In genomic region chr14:20481211-20481610, GRCm38 (mm10) we compare ENCODE assay signal across 10 mouse cellular contexts. TPM values are rescaled to one million over a fixed set of nuclear protein-coding genes. Genes with fewer than 3 reads are reported as not detected.
DNase-seq lines count a peak whose midpoint lies in the region; ATAC-seq and TF ChIP-seq lines count a peak whose summit lies in the region.
"Had no signal": no experiment of that assay in that cellular context is flagged by ENCODE, and none has a peak within 500 bp of the region (broad histone marks: within the 10 kb centered on the region; RNA-seq: fewer than 3 reads in every experiment).

No protein-coding gene starts in this region.

- no peak for TF ChIP-seq EP300 in liver, postnatal 0 days (IDR thresholded peaks at IDR 0.05; ENCODE audit: low read depth)

- H3K36me3 ChIP-seq in liver, postnatal 0 days (replicated peaks; ENCODE audit: insufficient read depth, low read length): peaks cover 3% of the 10 kb centered on the region; the same call in 1 of the 2 replicates
- peaks cover 10% of the 10 kb centered on the region for H3K36me3 ChIP-seq in forebrain, postnatal 0 days (ENCODE audit: insufficient read depth)

- 24% methylated on average over 5 of the region's 5 CpGs for WGBS in liver, postnatal 0 days (ENCODE audit: insufficient replicate concordance)
- 19% methylated on average over 5 of the region's 5 CpGs for WGBS in forebrain, postnatal 0 days

- peaks cover 19% of the 10 kb centered on the region for H3K4me1 ChIP-seq in liver, postnatal 0 days (ENCODE audit: insufficient read depth)
- H3K4me1 ChIP-seq in forebrain, postnatal 0 days (ENCODE audit: insufficient read depth): no peaks in the 10 kb centered on the region

- H3K27ac ChIP-seq in liver, postnatal 0 days (ENCODE audit: low read depth): no peak overlapping the region
- H3K27ac ChIP-seq in forebrain, postnatal 0 days (ENCODE audit: low read depth, low read length): no peak overlapping the region
- H3K27ac ChIP-seq: heart, embryonic 13.5 days had no signal

- no peak for TF ChIP-seq CTCF in liver, postnatal 0 days (IDR thresholded peaks at IDR 0.05; ENCODE audit: low read depth)
- TF ChIP-seq CTCF in forebrain, postnatal 0 days (IDR thresholded peaks at IDR 0.05; ENCODE audit: low read depth): no peak

- no peak overlapping the region for H3K4me3 ChIP-seq in liver, postnatal 0 days (ENCODE audit: low read depth, low read length)
- H3K4me3 ChIP-seq in forebrain, postnatal 0 days (ENCODE audit: low read depth, low read length): no peak overlapping the region
- H3K4me3 ChIP-seq: heart, embryonic 13.5 days had no signal

- peak; percentile 27 to 50 for DNase-seq in adrenal gland, adult (ENCODE audit: inconsistent age in 2 of 2, low spot score in 1 of 2)
- DNase-seq in adrenal gland, adult 8-10 months: no peak
- DNase-seq in spleen, adult 12 weeks (ENCODE audit: low spot score): peak; percentile 35
- no peak for DNase-seq in spleen, adult 18-20 months
- peak; percentile 55 for DNase-seq in liver, postnatal 0 days
- DNase-seq in forebrain, postnatal 0 days: no peak
- no peak for DNase-seq in MN1 (ENCODE audit: low spot score)
- no peak for DNase-seq in urinary bladder, postnatal 25 days (ENCODE audit: low spot score)
- DNase-seq: embryo, embryonic 11 days had no signal

- no peaks in the 10 kb centered on the region for H3K9me3 ChIP-seq in liver, postnatal 0 days (ENCODE audit: low read length)
- H3K9me3 ChIP-seq in forebrain, postnatal 0 days (ENCODE audit: low read length): no peaks in the 10 kb centered on the region
- H3K9me3 ChIP-seq: heart, embryonic 13.5 days had no signal

- no peaks in the 10 kb centered on the region for H3K27me3 ChIP-seq in liver, postnatal 0 days (ENCODE audit: insufficient read depth, low read length)
- no peaks in the 10 kb centered on the region for H3K27me3 ChIP-seq in forebrain, postnatal 0 days (ENCODE audit: insufficient read depth, low read length)
- H3K27me3 ChIP-seq: heart, embryonic 13.5 days had no signal

- ATAC-seq in liver, postnatal 0 days: no peak
- ATAC-seq in forebrain, postnatal 0 days: no peak

- H3K9ac ChIP-seq in liver, postnatal 0 days (replicated peaks): no peak overlapping the region
- H3K9ac ChIP-seq in forebrain, postnatal 0 days: no peak overlapping the region
- H3K9ac ChIP-seq: heart, embryonic 13.5 days had no signal

- no peak overlapping the region for H3K4me2 ChIP-seq in liver, postnatal 0 days (ENCODE audit: low read depth, low read length)
- no peak overlapping the region for H3K4me2 ChIP-seq in forebrain, postnatal 0 days (ENCODE audit: low read depth)
- H3K4me2 ChIP-seq: heart, embryonic 13.5 days had no signal

RNA-seq across cellular contexts. Expression of gene Anxa7, which starts 1.3 kb away (rescaled TPM):
- 100 to 1,000 TPM; 118 to 129 (median 120) TPM for total RNA-seq in adrenal gland, adult 8-10 months (2022)
- polyA plus RNA-seq in liver, postnatal 0 days (2015; fragmentation: Nextera tagmentation; extraction: Ambion mirVana): 26.1 and 29.2 TPM in 2 replicates
- 36.7 and 43.0 TPM in 2 replicates for total RNA-seq in forebrain, postnatal 0 days (2014; rRNA removed)
- 20.9 and 21.2 TPM in 2 replicates for polyA plus RNA-seq in forebrain, postnatal 0 days (2015; fragmentation: Nextera tagmentation; extraction: Ambion mirVana)

RNA-seq across cellular contexts. Expression of gene Mss51, which starts 15.5 kb away (rescaled TPM):
- total RNA-seq in adrenal gland, adult 8-10 months (2022): 1 to 10 TPM in 2 of 4 experiments, under 1 TPM in 2; 0.52 to 2.1 (median 1.1) TPM
- polyA plus RNA-seq in liver, postnatal 0 days (2015; fragmentation: Nextera tagmentation; extraction: Ambion mirVana): 0.40 and 0.41 TPM in 2 replicates
- total RNA-seq in forebrain, postnatal 0 days (2014; rRNA removed): 0.14 and 0.15 TPM in 2 replicates
- not detected in 2 replicates for polyA plus RNA-seq in forebrain, postnatal 0 days (2015; fragmentation: Nextera tagmentation; extraction: Ambion mirVana)

RNA-seq across cellular contexts. Expression of gene Cfap70, which starts 29.2 kb away (rescaled TPM):
- total RNA-seq in adrenal gland, adult 8-10 months (2022): 1 to 10 TPM; 1.2 to 7.0 (median 1.8) TPM
- 0.11 TPM in 1 of 2 replicates, not detected in the other for polyA plus RNA-seq in liver, postnatal 0 days (2015; fragmentation: Nextera tagmentation; extraction: Ambion mirVana)
- total RNA-seq in forebrain, postnatal 0 days (2014; rRNA removed): 1.5 and 2.1 TPM in 2 replicates
- 0.88 and 1.4 TPM in 2 replicates for polyA plus RNA-seq in forebrain, postnatal 0 days (2015; fragmentation: Nextera tagmentation; extraction: Ambion mirVana)

Comparison
In these comparisons a context has a peak if more than half of its experiments do, and no peak if none do; other contexts are left out.
1. DNase-seq: peak in adrenal gland, adult (2 of 2), spleen, adult 12 weeks (single experiment) and liver, postnatal 0 days (single experiment); none in adrenal gland, adult 8-10 months (single experiment), spleen, adult 18-20 months (0 of 2), forebrain, postnatal 0 days (single experiment), MN1 (single experiment) and urinary bladder, postnatal 25 days (single experiment).